Mouse (Mus musculus): ENCODE data around the gene Igdcc3.

The Igdcc3 gene

GRCm38 (mm10) chr9:65141306-65141975, 452 bp downstream of the Igdcc3 start:
- DNase-seq, result no peak

GRCm38 (mm10) chr9:65141976-65142318, 958 bp downstream of the Igdcc3 start:
- no peak for DNase-seq

- no peak for DNase-seq
These were observed 1.4 kb downstream of the Igdcc3 start for GRCm38 (mm10) chr9:65142399-65142798.

GRCm38 (mm10) chr9:65146001-65146400, 5.0 kb downstream of the Igdcc3 start:
- DNase-seq, result no peak

- DNase-seq, result no peak
These were observed 7.5 kb downstream of the Igdcc3 start for GRCm38 (mm10) chr9:65148507-65148906.

- no peak for DNase-seq
These were observed 11.8 kb downstream of the Igdcc3 start for GRCm38 (mm10) chr9:65152711-65153330.

- DNase-seq, result no peak
These were observed 12.3 kb downstream of the Igdcc3 start for GRCm38 (mm10) chr9:65153331-65153711.

- DNase-seq, result no peak
These were observed 13.9 kb downstream of the Igdcc3 start for GRCm38 (mm10) chr9:65154692-65155455.

- no peak for DNase-seq
These were observed 15.6 kb downstream of the Igdcc3 start for GRCm38 (mm10) chr9:65156604-65157003.

GRCm38 (mm10) chr9:65157631-65158030, 16.6 kb downstream of the Igdcc3 start:
- no peak for DNase-seq

- no peak for DNase-seq
These were observed 20.2 kb downstream of the Igdcc3 start for GRCm38 (mm10) chr9:65161188-65161587.

GRCm38 (mm10) chr9:65161881-65162280, 20.9 kb downstream of the Igdcc3 start:
- no peak for DNase-seq

- DNase-seq, result no peak
These were observed 22.0 kb downstream of the Igdcc3 start for GRCm38 (mm10) chr9:65162711-65163639.

- no peak for DNase-seq
These were observed 23.9 kb downstream of the Igdcc3 start for GRCm38 (mm10) chr9:65164870-65165269.

GRCm38 (mm10) chr9:65166386-65166785, 25.4 kb downstream of the Igdcc3 start:
- no peak for DNase-seq

GRCm38 (mm10) chr9:65168534-65168933, 27.5 kb downstream of the Igdcc3 start:
- DNase-seq, result no peak

- DNase-seq, result no peak
These were observed 28.0 kb downstream of the Igdcc3 start for GRCm38 (mm10) chr9:65168952-65169351.

GRCm38 (mm10) chr9:65172654-65173053, 31.7 kb downstream of the Igdcc3 start:
- DNase-seq, result no peak

GRCm38 (mm10) chr9:65175234-65175938, 34.4 kb downstream of the Igdcc3 start:
- DNase-seq, result no peak

GRCm38 (mm10) chr9:65175939-65176871, 35.2 kb downstream of the Igdcc3 start:
- DNase-seq, result no peak

GRCm38 (mm10) chr9:65177497-65177896, 36.5 kb downstream of the Igdcc3 start:
- DNase-seq, result no peak
